Mouse (Mus musculus): Measurements from ENCODE around the gene Use1. TPM values are rescaled to one million over a fixed set of nuclear protein-coding genes. Genes with fewer than 3 reads are reported as not detected.

Gene Use1
- total RNA-seq, 1 experiment from 2014 or later = 160 TPM

- ATAC-seq (ENCODE audit: extremely low read depth, insufficient number of reproducible peaks, low FRiP score, poor library complexity, severe bottlenecking) = peak; percentile 97
Observed at GRCm38 (mm10) chr8:71396639-71397305, 30.1 kb downstream of the Use1 start, which contains the start of gene Babam1. TSS of gene Babam1 (plus strand) at chr8:71396861.

GRCm38 (mm10) chr8:71397701-71398100 is 31.1 kb downstream of the Use1 start:
- no peak for ATAC-seq (ENCODE audit: extremely low read depth, insufficient number of reproducible peaks, low FRiP score, poor library complexity, severe bottlenecking)

GRCm38 (mm10) chr8:71400826-71401225 is 34.2 kb downstream of the Use1 start:
- no peak for ATAC-seq (ENCODE audit: extremely low read depth, insufficient number of reproducible peaks, low FRiP score, poor library complexity, severe bottlenecking)

- ATAC-seq (ENCODE audit: extremely low read depth, insufficient number of reproducible peaks, low FRiP score, poor library complexity, severe bottlenecking) = no peak
Observed at GRCm38 (mm10) chr8:71401454-71401853, 34.8 kb downstream of the Use1 start.

GRCm38 (mm10) chr8:71402446-71402964 is 35.9 kb downstream of the Use1 start:
- no peak for ATAC-seq (ENCODE audit: extremely low read depth, insufficient number of reproducible peaks, low FRiP score, poor library complexity, severe bottlenecking)

- no peak for ATAC-seq (ENCODE audit: extremely low read depth, insufficient number of reproducible peaks, low FRiP score, poor library complexity, severe bottlenecking)
Observed at GRCm38 (mm10) chr8:71403107-71403885, 36.6 kb downstream of the Use1 start.

GRCm38 (mm10) chr8:71404011-71404410 is 37.4 kb downstream of the Use1 start:
- no peak for ATAC-seq (ENCODE audit: extremely low read depth, insufficient number of reproducible peaks, low FRiP score, poor library complexity, severe bottlenecking)

GRCm38 (mm10) chr8:71404951-71405351 is 38.3 kb downstream of the Use1 start:
- ATAC-seq (ENCODE audit: extremely low read depth, insufficient number of reproducible peaks, low FRiP score, poor library complexity, severe bottlenecking) = no peak

GRCm38 (mm10) chr8:71405401-71406098 is 38.9 kb downstream of the Use1 start, which contains the start of gene Ankle1:
TSS of gene Ankle1 (plus strand) at chr8:71406010.
- peak; percentile 80 for ATAC-seq (ENCODE audit: extremely low read depth, insufficient number of reproducible peaks, low FRiP score, poor library complexity, severe bottlenecking)

GRCm38 (mm10) chr8:71406099-71407015 is 39.7 kb downstream of the Use1 start:
- peak; percentile 35; the same call in 1 of the 2 replicates for ATAC-seq (ENCODE audit: extremely low read depth, insufficient number of reproducible peaks, low FRiP score, poor library complexity, severe bottlenecking)

- no peak for ATAC-seq (ENCODE audit: extremely low read depth, insufficient number of reproducible peaks, low FRiP score, poor library complexity, severe bottlenecking)
Observed at GRCm38 (mm10) chr8:71407441-71407840, 40.8 kb downstream of the Use1 start.

- ATAC-seq (ENCODE audit: extremely low read depth, insufficient number of reproducible peaks, low FRiP score, poor library complexity, severe bottlenecking) = no peak
Observed at GRCm38 (mm10) chr8:71408231-71408630, 41.6 kb downstream of the Use1 start.

- ATAC-seq (ENCODE audit: extremely low read depth, insufficient number of reproducible peaks, low FRiP score, poor library complexity, severe bottlenecking) = no peak
Observed at GRCm38 (mm10) chr8:71411535-71412273, 45.1 kb downstream of the Use1 start.

Other genes starting within 250 kb of the Use1 start
- gene Myo9b, start 94.1 kb upstream of the Use1 start, total RNA-seq (2017) = 121 and 130 TPM in 2 replicates
- 75.3 and 89.4 TPM in 2 replicates for gene Haus8, start 93.9 kb upstream of the Use1 start, total RNA-seq (2017)
- gene Ocel1, start 4.5 kb downstream of the Use1 start, total RNA-seq (2017) = 31.3 and 46.7 TPM in 2 replicates
- gene Nr2f6, start 15.1 kb downstream of the Use1 start, total RNA-seq (2017) = 8.6 and 9.2 TPM in 2 replicates
- not detected in 2 replicates for gene Ushbp1, start 29.0 kb downstream of the Use1 start, total RNA-seq (2017)
- gene Babam1, start 30.0 kb downstream of the Use1 start, total RNA-seq (2017) = 57.7 and 63.6 TPM in 2 replicates
- gene Ankle1, start 39.2 kb downstream of the Use1 start, total RNA-seq (2017) = 0.61 TPM in 1 of 2 replicates, not detected in the other
- gene Abhd8, start 96.8 kb downstream of the Use1 start, total RNA-seq (2017) = 7.8 and 11.0 TPM in 2 replicates
- gene Mrpl34, start 98.1 kb downstream of the Use1 start, total RNA-seq (2017) = 18.0 and 19.5 TPM in 2 replicates
- 29.2 and 34.6 TPM in 2 replicates for gene Dda1, start 102.4 kb downstream of the Use1 start, total RNA-seq (2017)
- 6.1 and 8.5 TPM in 2 replicates for gene Ano8, start 119.1 kb downstream of the Use1 start, total RNA-seq (2017)
- gene Gtpbp3, start 121.3 kb downstream of the Use1 start, total RNA-seq (2017) = 15.2 and 19.7 TPM in 2 replicates
- gene Plvap, start 144.9 kb downstream of the Use1 start, total RNA-seq (2017) = not detected in 2 replicates
- gene Ccdc194, start 158.9 kb downstream of the Use1 start, total RNA-seq (2017) = not detected in 2 replicates
- 7.6 and 18.4 TPM in 2 replicates for gene Bst2, start 170.6 kb downstream of the Use1 start, total RNA-seq (2017)
- gene Mvb12a, start 176.1 kb downstream of the Use1 start, total RNA-seq (2017) = 35.4 and 39.8 TPM in 2 replicates
- gene Tmem221, start 192.0 kb downstream of the Use1 start, total RNA-seq (2017) = 0.25 and 0.58 TPM in 2 replicates
- gene Nxnl1, start 199.8 kb downstream of the Use1 start, total RNA-seq (2017) = not detected in 2 replicates
- gene Slc27a1, start 202.0 kb downstream of the Use1 start, total RNA-seq (2017) = 3.4 and 5.7 TPM in 2 replicates
- 45.6 and 55.1 TPM in 2 replicates for gene Pgls, start 225.3 kb downstream of the Use1 start, total RNA-seq (2017)
- 94.7 and 127 TPM in 2 replicates for gene Fam129c, start 230.8 kb downstream of the Use1 start, total RNA-seq (2017)
- gene Colgalt1, start 244.2 kb downstream of the Use1 start, total RNA-seq (2017) = 92.2 and 92.5 TPM in 2 replicates

All from neutrophil, adult 5-6 weeks (primary cell).